Mouse (Mus musculus): ENCODE measurements around the gene Akt2.

- TF ChIP-seq CTCF (IDR thresholded peaks at IDR 0.05; ENCODE audit: insufficient read depth, low read depth, low read length) (no peak), POLR2A (IDR thresholded peaks at IDR 0.05; ENCODE audit: insufficient read depth, low read depth, low read length) (no peak)
Observed at GRCm38 (mm10) chr7:27662038-27662437, 70.7 kb downstream of the Akt2 start.

All from olfactory bulb, adult 2 months (tissue).